Mouse (Mus musculus) CH12.LX (cell line): ENCODE measurements around the gene Vav2.

Source experiments
- CHD2 ChIP-seq: IDR thresholded peaks from 2 replicates; pipeline ENCODE4 v1.6.1; 2011; ENCODE audit warnings: low read length, improper control_type of control experiment
- CTCF ChIP-seq, 2 experiments: IDR thresholded peaks in 1 of 2; conservative IDR thresholded peaks in 1 of 2; 2 replicates each; pipeline ENCODE4 v1.5.1; 2011 to 2012; ENCODE audit warnings: low read depth in 2 of 2, low read length in 2 of 2, improper control_type of control experiment in 1 of 2, inconsistent platforms in 1 of 2, mild to moderate bottlenecking in 1 of 2, moderate library complexity in 1 of 2
- EP300 ChIP-seq: IDR thresholded peaks from 2 replicates; pipeline ENCODE4 v1.6.1; 2011; ENCODE audit warnings: low read length, improper control_type of control experiment
- MAX ChIP-seq: IDR thresholded peaks from 2 replicates; pipeline ENCODE4 v1.6.1; 2011; ENCODE audit warnings: low read length, improper control_type of control experiment
- MXI1 ChIP-seq: IDR thresholded peaks from 2 replicates; pipeline ENCODE4 v1.6.1; 2011; ENCODE audit warnings: mild to moderate bottlenecking, low read depth, low read length, improper control_type of control experiment
- POLR2A ChIP-seq: IDR thresholded peaks from 2 replicates; pipeline ENCODE4 v1.6.1; 2011; ENCODE audit warnings: low read depth, mild to moderate bottlenecking, improper control_type of control experiment, low read length
- USF1 ChIP-seq: IDR thresholded peaks from 2 replicates; pipeline ENCODE4 v1.6.1; 2014; ENCODE audit warnings: low read depth, mild to moderate bottlenecking, inconsistent platforms, low read length, improper control_type of control experiment
- ZC3H11A ChIP-seq: IDR thresholded peaks from 2 replicates; pipeline ENCODE4 v1.6.1; 2012; ENCODE audit warnings: low read depth, mild to moderate bottlenecking, inconsistent platforms, low read length, improper control_type of control experiment
- ZKSCAN1 ChIP-seq: IDR thresholded peaks from 2 replicates; pipeline ENCODE4 v1.6.1; 2012; ENCODE audit warnings: low read depth, inconsistent platforms, low read length, improper control_type of control experiment, borderline replicate concordance

- TF ChIP-seq MAX (no peak), EP300 (no peak), POLR2A (no peak), ZKSCAN1 (no peak), CHD2 (no peak), CTCF (conservative IDR thresholded peaks at IDR 0.05 in 1 of 2, IDR thresholded peaks at IDR 0.05 in 1 of 2; ENCODE audit: low read depth in 2 of 2, low read length in 2 of 2) (no peak), USF1 (no peak), MXI1 (no peak), ZC3H11A (no peak)
Measured at GRCm38 (mm10) chr2:27438281-27438680, 11.4 kb upstream of the Vav2 start.
